In the genomic region with DNA sequence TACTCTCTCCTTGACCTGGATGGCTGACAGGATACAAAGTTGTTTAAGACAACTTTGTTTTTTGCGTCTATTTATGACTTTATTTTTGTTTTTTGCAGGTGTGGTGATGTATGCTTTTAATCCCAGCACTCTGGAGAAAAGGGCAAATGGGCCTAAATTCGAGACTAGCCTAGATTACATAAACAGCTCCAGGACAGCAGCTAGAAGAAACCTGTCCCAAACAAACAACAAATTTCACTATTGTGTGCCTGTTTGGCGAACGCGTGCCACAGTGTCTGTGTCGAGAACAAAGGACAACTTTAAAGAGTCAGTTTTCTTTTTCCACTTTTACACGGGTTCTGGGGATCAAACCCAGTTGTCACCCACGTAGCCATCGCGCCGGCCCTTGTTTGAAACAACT, we compare ENCODE assay signal across 8 mouse cellular contexts. TPM values are rescaled to one million over a fixed set of nuclear protein-coding genes. Genes with fewer than 3 reads are reported as not detected.
DNase-seq lines count a peak whose midpoint lies in the region; ATAC-seq and TF ChIP-seq lines count a peak whose summit lies in the region.

No protein-coding gene starts in this region.

- H3K4me2 ChIP-seq in heart, embryonic 13.5 days: peak overlapping the region; percentile 89
- peak overlapping the region; percentile 87 for H3K4me2 ChIP-seq in forebrain, embryonic 12.5 days
- peak overlapping the region; percentile 77 for H3K4me2 ChIP-seq in liver, embryonic 15.5 days

- H3K4me1 ChIP-seq in heart, embryonic 13.5 days: peaks cover 28% of the 10 kb centered on the region
- H3K4me1 ChIP-seq in ES-Bruce4 (ENCODE audit: control insufficient read depth, insufficient read depth, low read length): no peaks in the 10 kb centered on the region
- H3K4me1 ChIP-seq in forebrain, embryonic 12.5 days: peaks cover 22% of the 10 kb centered on the region
- peaks cover 71% of the 10 kb centered on the region for H3K4me1 ChIP-seq in liver, embryonic 15.5 days (replicated peaks)

- TF ChIP-seq EP300 in ES-Bruce4 (IDR thresholded peaks at IDR 0.05; ENCODE audit: insufficient read depth, low read depth, low read length): no peak

- peaks cover 22% of the 10 kb centered on the region for H3K36me3 ChIP-seq in heart, embryonic 13.5 days
- peaks cover 8% of the 10 kb centered on the region for H3K36me3 ChIP-seq in ES-Bruce4 (ENCODE audit: control insufficient read depth, insufficient read depth, low read length, poor library complexity, severe bottlenecking)
- H3K36me3 ChIP-seq in forebrain, embryonic 12.5 days (replicated peaks): peaks cover 23% of the 10 kb centered on the region
- peaks cover 23% of the 10 kb centered on the region for H3K36me3 ChIP-seq in liver, embryonic 15.5 days (replicated peaks)

- H3K9me3 ChIP-seq in heart, embryonic 13.5 days: no peaks in the 10 kb centered on the region
- H3K9me3 ChIP-seq in ES-Bruce4 (replicated peaks; ENCODE audit: control insufficient read depth, insufficient read depth, low read length, poor library complexity, severe bottlenecking): no peaks in the 10 kb centered on the region
- H3K9me3 ChIP-seq in forebrain, embryonic 12.5 days: no peaks in the 10 kb centered on the region
- H3K9me3 ChIP-seq in liver, embryonic 15.5 days (replicated peaks): no peaks in the 10 kb centered on the region

- WGBS in heart, embryonic 13.5 days: 7% methylated on average over 11 of the region's 11 CpGs
- WGBS in forebrain, embryonic 12.5 days: 5% methylated on average over 11 of the region's 11 CpGs
- 4% methylated on average over 11 of the region's 11 CpGs for WGBS in liver, embryonic 15.5 days (ENCODE audit: insufficient replicate concordance)

- TF ChIP-seq POLR2A in ES-Bruce4 (IDR thresholded peaks at IDR 0.05; ENCODE audit: insufficient read depth, low read length): no peak

- no peak for ATAC-seq in heart, embryonic 13.5 days (ENCODE audit: extremely low read depth, insufficient number of reproducible peaks, low FRiP score, low TSS enrichment)
- ATAC-seq in forebrain, embryonic 12.5 days (ENCODE audit: low FRiP score): no peak; the same call in 1 of the 2 replicates
- no peak for ATAC-seq in liver, embryonic 15.5 days (ENCODE audit: insufficient read depth)
- ATAC-seq in activated CD4-positive, CD25-positive, alpha-beta regulatory T cell, adult 4 months: no peak

- H3K27me3 ChIP-seq in heart, embryonic 13.5 days (replicated peaks): no peaks in the 10 kb centered on the region
- no peaks in the 10 kb centered on the region for H3K27me3 ChIP-seq in ES-Bruce4 (ENCODE audit: control insufficient read depth, insufficient read depth, low read length, poor library complexity, severe bottlenecking)
- no peaks in the 10 kb centered on the region for H3K27me3 ChIP-seq in forebrain, embryonic 12.5 days
- no peaks in the 10 kb centered on the region for H3K27me3 ChIP-seq in liver, embryonic 15.5 days

- H3K4me3 ChIP-seq in heart, embryonic 13.5 days: peak overlapping the region; percentile 92
- peak overlapping the region; percentile 94 for H3K4me3 ChIP-seq in ES-Bruce4 (ENCODE audit: low read depth, low read length)
- peak overlapping the region; percentile 89 for H3K4me3 ChIP-seq in forebrain, embryonic 12.5 days (replicated peaks)
- H3K4me3 ChIP-seq in liver, embryonic 15.5 days (replicated peaks): peak overlapping the region; percentile 97

- DNase-seq in heart, adult 8-10 months (ENCODE audit: low spot score): no peak
- no peak for DNase-seq in ovary, postnatal 36 days (ENCODE audit: low spot score)
- no peak for DNase-seq in right cerebral cortex, adult 2 months (ENCODE audit: low spot score in 2 of 2)

- no peak for TF ChIP-seq CTCF in ES-Bruce4 (IDR thresholded peaks at IDR 0.05; ENCODE audit: low read depth, low read length)

- peak overlapping the region; percentile 96 for H3K27ac ChIP-seq in heart, embryonic 13.5 days (replicated peaks)
- peak overlapping the region; percentile 1; the same call in 1 of the 2 replicates for H3K27ac ChIP-seq in ES-Bruce4 (ENCODE audit: insufficient read depth, low read length)
- H3K27ac ChIP-seq in forebrain, embryonic 12.5 days: peak overlapping the region; percentile 97
- H3K27ac ChIP-seq in liver, embryonic 15.5 days (replicated peaks): peak overlapping the region; percentile 99

- peak overlapping the region; percentile 94 for H3K9ac ChIP-seq in heart, embryonic 13.5 days
- H3K9ac ChIP-seq in ES-Bruce4 (ENCODE audit: low read depth, poor library complexity, severe bottlenecking): peak overlapping the region; percentile 68
- H3K9ac ChIP-seq in forebrain, embryonic 12.5 days: peak overlapping the region; percentile 85
- peak overlapping the region; percentile 96 for H3K9ac ChIP-seq in liver, embryonic 15.5 days

RNA-seq across cellular contexts. Expression of gene Usp4, which starts 0.6 kb away (rescaled TPM):
- polyA plus RNA-seq in heart, embryonic 13.5 days (2015; fragmentation: Nextera tagmentation; extraction: Ambion mirVana): 80.6 and 86.7 TPM in 2 replicates
- total RNA-seq in heart, adult 8-10 months (2022): 10 to 100 TPM; 77.0 to 83.3 (median 79.8) TPM
- 69.5 and 69.9 TPM in 2 replicates for polyA plus RNA-seq in ES-Bruce4 (2011; ENCODE audit: insufficient read depth, insufficient read length, low read depth, missing spikeins)
- polyA plus RNA-seq in forebrain, embryonic 12.5 days (2016; fragmentation: Nextera tagmentation; extraction: Ambion mirVana): 137 and 144 TPM in 2 replicates
- 65.1 and 76.5 TPM in 2 replicates for polyA plus RNA-seq in liver, embryonic 15.5 days (2015; fragmentation: Nextera tagmentation; extraction: Ambion mirVana)
- polyA plus RNA-seq in activated CD4-positive, CD25-positive, alpha-beta regulatory T cell, adult 4 months (2017; shearing (Covaris generic)): 100 to 1,000 TPM in 1 of 2 experiments, 10 to 100 TPM in 1; 98.8 to 127 TPM

RNA-seq across cellular contexts. Expression of gene Gpx1, which starts 8.3 kb away (rescaled TPM):
- polyA plus RNA-seq in heart, embryonic 13.5 days (2015; fragmentation: Nextera tagmentation; extraction: Ambion mirVana): 825 and 854 TPM in 2 replicates
- total RNA-seq in heart, adult 8-10 months (2022): 100 to 1,000 TPM in 1 of 4 experiments, 10 to 100 TPM in 3; 67.6 to 101 (median 81.7) TPM
- 172 and 194 TPM in 2 replicates for polyA plus RNA-seq in ES-Bruce4 (2011; ENCODE audit: insufficient read depth, insufficient read length, low read depth, missing spikeins)
- 574 and 659 TPM in 2 replicates for polyA plus RNA-seq in forebrain, embryonic 12.5 days (2016; fragmentation: Nextera tagmentation; extraction: Ambion mirVana)
- 6,133 and 6,280 TPM in 2 replicates for polyA plus RNA-seq in liver, embryonic 15.5 days (2015; fragmentation: Nextera tagmentation; extraction: Ambion mirVana)
- polyA plus RNA-seq in activated CD4-positive, CD25-positive, alpha-beta regulatory T cell, adult 4 months (2017; shearing (Covaris generic)): 100 to 1,000 TPM; 573 to 811 TPM

RNA-seq across cellular contexts. Expression of gene Tcta, which starts 41.1 kb away (rescaled TPM):
- 31.2 and 32.6 TPM in 2 replicates for polyA plus RNA-seq in heart, embryonic 13.5 days (2015; fragmentation: Nextera tagmentation; extraction: Ambion mirVana)
- 10 to 100 TPM; 66.6 to 85.9 (median 81.5) TPM for total RNA-seq in heart, adult 8-10 months (2022)
- 4.0 and 7.0 TPM in 2 replicates for polyA plus RNA-seq in ES-Bruce4 (2011; ENCODE audit: insufficient read depth, insufficient read length, low read depth, missing spikeins)
- polyA plus RNA-seq in forebrain, embryonic 12.5 days (2016; fragmentation: Nextera tagmentation; extraction: Ambion mirVana): 30.5 and 30.7 TPM in 2 replicates
- polyA plus RNA-seq in liver, embryonic 15.5 days (2015; fragmentation: Nextera tagmentation; extraction: Ambion mirVana): 14.1 and 14.4 TPM in 2 replicates
- polyA plus RNA-seq in activated CD4-positive, CD25-positive, alpha-beta regulatory T cell, adult 4 months (2017; shearing (Covaris generic)): 10 to 100 TPM in 1 of 2 experiments, 1 to 10 TPM in 1; 9.7 to 13.5 TPM

RNA-seq across cellular contexts. Expression of gene Rhoa, which starts 41.1 kb away (rescaled TPM):
- polyA plus RNA-seq in heart, embryonic 13.5 days (2015; fragmentation: Nextera tagmentation; extraction: Ambion mirVana): 332 and 341 TPM in 2 replicates
- 100 to 1,000 TPM; 196 to 229 (median 224) TPM for total RNA-seq in heart, adult 8-10 months (2022)
- 429 and 434 TPM in 2 replicates for polyA plus RNA-seq in ES-Bruce4 (2011; ENCODE audit: insufficient read depth, insufficient read length, low read depth, missing spikeins)
- 331 and 341 TPM in 2 replicates for polyA plus RNA-seq in forebrain, embryonic 12.5 days (2016; fragmentation: Nextera tagmentation; extraction: Ambion mirVana)
- polyA plus RNA-seq in liver, embryonic 15.5 days (2015; fragmentation: Nextera tagmentation; extraction: Ambion mirVana): 190 and 202 TPM in 2 replicates
- polyA plus RNA-seq in activated CD4-positive, CD25-positive, alpha-beta regulatory T cell, adult 4 months (2017; shearing (Covaris generic)): 100 to 1,000 TPM; 294 to 378 TPM

RNA-seq across cellular contexts. Expression of gene 1700102P08Rik, which starts 45.6 kb away (rescaled TPM):
- polyA plus RNA-seq in heart, embryonic 13.5 days (2015; fragmentation: Nextera tagmentation; extraction: Ambion mirVana): 0.21 and 0.39 TPM in 2 replicates
- 1 to 10 TPM in 2 of 4 experiments, under 1 TPM in 2; 0.73 to 1.5 (median 1.1) TPM for total RNA-seq in heart, adult 8-10 months (2022)
- not detected in 2 replicates for polyA plus RNA-seq in ES-Bruce4 (2011; ENCODE audit: insufficient read depth, insufficient read length, low read depth, missing spikeins)
- polyA plus RNA-seq in forebrain, embryonic 12.5 days (2016; fragmentation: Nextera tagmentation; extraction: Ambion mirVana): 1.8 and 1.9 TPM in 2 replicates
- 0.41 and 0.86 TPM in 2 replicates for polyA plus RNA-seq in liver, embryonic 15.5 days (2015; fragmentation: Nextera tagmentation; extraction: Ambion mirVana)
- polyA plus RNA-seq in activated CD4-positive, CD25-positive, alpha-beta regulatory T cell, adult 4 months (2017; shearing (Covaris generic)): under 1 TPM; 0.57 to 0.61 TPM

Comparison
In these comparisons a context has a peak if more than half of its experiments do, and no peak if none do; other contexts are left out.
1. H3K27ac ChIP-seq: peak in every context shown above with its lines; median percentile 99 in liver, embryonic 15.5 days; 97 in forebrain, embryonic 12.5 days; 96 in heart, embryonic 13.5 days; 1 in ES-Bruce4.